Mouse (Mus musculus) cortical plate, adult 2 months (tissue): ENCODE results near the gene Cradd. TPM values are rescaled to one million over a fixed set of nuclear protein-coding genes. Genes with fewer than 3 reads are reported as not detected.

ENCODE experiments used
- H3K27ac ChIP-seq: fragments of 200-500 bp; 2 replicates; pipeline ENCODE4 v1.5.1; 2012; ENCODE audit warnings: low read length, control low read depth, inconsistent platforms; ENCODE audit not compliant: insufficient read depth
- H3K4me1 ChIP-seq: fragments of 200-500 bp; 2 replicates; pipeline ENCODE4 v1.6.1; 2011; ENCODE audit warnings: low read length; ENCODE audit not compliant: control insufficient read depth, insufficient read depth
- H3K4me3 ChIP-seq: fragments of 200-500 bp; 2 replicates; pipeline ENCODE4 v1.5.1; 2011; ENCODE audit warnings: mild to moderate bottlenecking, low read length, control low read depth; ENCODE audit not compliant: insufficient read depth
- CTCF ChIP-seq: fragments of 200-500 bp; IDR thresholded peaks from 2 replicates; pipeline ENCODE4 v1.5.1; 2011; ENCODE audit warnings: mild to moderate bottlenecking, control low read depth, low read length; ENCODE audit not compliant: insufficient read depth; ENCODE audit errors: extremely low read depth
- POLR2A ChIP-seq: fragments of 200-500 bp; IDR thresholded peaks from 2 replicates; pipeline ENCODE4 v1.6.1; 2011; ENCODE audit warnings: mild to moderate bottlenecking, low read length, control low read depth; ENCODE audit not compliant: insufficient read depth; ENCODE audit errors: extremely low read depth
- polyA plus RNA-seq: library from polyadenylated mRNA; depleted of rRNA; stranded (reverse); fragments of >200 nt; gene quantifications from 2 replicates; pipeline ENCODE4 v1.2.3, GENCODE M21; 2012

The Cradd gene
- polyA plus RNA-seq, 1 experiment, result 7.1 TPM

DNA sequence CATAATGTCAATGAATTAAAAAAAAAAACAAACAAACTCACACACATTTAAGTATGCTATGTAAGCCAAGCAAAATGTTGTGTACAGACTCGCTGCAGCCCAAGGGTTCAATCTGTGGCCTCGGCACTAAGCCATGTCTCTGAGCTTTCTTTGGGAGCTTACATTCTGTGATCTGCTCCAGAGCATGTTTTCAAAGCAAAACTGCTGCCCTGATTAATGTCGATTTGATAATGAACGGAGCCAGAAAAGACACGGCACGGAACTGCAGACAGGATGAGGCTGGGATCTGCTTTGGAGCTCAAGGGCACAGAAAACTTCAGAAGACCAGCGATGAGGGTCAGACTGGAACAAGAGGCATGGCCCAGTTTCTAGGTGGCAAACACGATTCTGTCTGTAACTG, 126.6 kb downstream of the Cradd start:
- Histone ChIP-seq H3K4me3 (no peak overlapping the region), H3K4me1 (no peaks in the 10 kb centered on the region; the same call in 1 of the 2 replicates), H3K27ac (no peak overlapping the region)
- TF ChIP-seq POLR2A, result no peak
- no peak for TF ChIP-seq CTCF

DNA sequence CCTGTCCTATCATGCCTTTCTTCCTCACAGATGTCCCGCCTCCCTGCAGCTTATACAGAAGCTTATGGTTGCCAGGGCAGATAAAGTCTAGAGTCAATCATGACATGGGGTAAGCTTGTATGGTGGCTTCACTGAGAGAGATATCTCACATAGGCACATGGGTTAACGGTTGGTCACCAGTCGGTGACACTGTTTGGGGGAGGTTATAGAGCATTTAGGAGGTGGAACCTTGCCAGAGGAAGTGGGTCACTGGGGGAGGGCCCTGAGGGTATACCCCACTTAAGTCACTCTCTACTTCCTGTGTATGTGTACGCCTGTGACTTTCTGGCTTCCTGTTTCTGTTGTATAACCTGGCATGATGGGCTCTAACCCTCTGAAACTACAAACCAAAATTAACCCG, 128.2 kb downstream of the Cradd start:
- TF ChIP-seq CTCF, result no peak
- TF ChIP-seq POLR2A, result no peak
- no peaks in the 10 kb centered on the region; the same call in 1 of the 2 replicates for H3K4me1 ChIP-seq
- no peak overlapping the region for H3K4me3 ChIP-seq
- no peak overlapping the region for H3K27ac ChIP-seq

DNA sequence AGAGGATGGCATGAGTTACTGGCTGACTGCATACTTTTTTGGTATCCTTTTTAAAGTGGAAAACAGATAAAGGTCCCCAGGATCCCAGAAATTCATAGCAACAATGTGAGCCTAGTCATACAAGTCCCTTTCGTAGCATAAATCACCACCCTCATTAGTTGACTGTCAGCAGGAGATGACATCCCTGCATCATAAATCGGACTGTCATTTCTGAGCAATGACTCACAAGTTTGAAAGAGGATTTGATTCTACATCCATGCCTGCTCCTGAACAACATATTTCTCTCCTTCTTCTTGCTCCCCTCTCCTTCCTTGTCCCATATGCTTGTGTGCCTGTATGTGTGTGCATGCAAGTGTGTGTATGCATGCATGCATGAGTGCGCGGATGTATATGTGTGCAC, 129.2 kb downstream of the Cradd start:
- no peak overlapping the region for H3K4me3 ChIP-seq
- TF ChIP-seq POLR2A, result no peak
- TF ChIP-seq CTCF, result no peak
- H3K4me1 ChIP-seq, result no peaks in the 10 kb centered on the region; the same call in 1 of the 2 replicates
- no peak overlapping the region for H3K27ac ChIP-seq

DNA sequence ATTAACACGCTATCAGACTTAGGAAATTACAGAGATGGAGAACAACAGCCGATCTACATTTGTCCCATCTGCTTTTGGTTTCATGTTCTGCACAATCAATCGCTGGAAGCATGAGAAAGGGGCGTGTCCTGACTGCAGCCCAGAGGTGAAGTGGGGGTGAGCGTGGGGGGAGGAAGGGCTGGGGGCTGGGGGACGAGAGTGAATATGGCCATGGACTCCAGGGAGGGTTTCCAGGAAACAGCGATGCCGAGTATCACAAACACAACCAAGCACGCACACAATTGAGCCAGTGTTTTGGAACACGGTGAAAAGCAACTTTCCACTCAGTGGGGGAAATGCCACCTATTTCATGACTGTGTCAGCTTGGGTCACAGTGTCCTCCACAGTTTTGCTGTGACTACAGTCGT, 130.1 kb downstream of the Cradd start:
- no peak overlapping the region; the same call in 1 of the 2 replicates for H3K4me3 ChIP-seq
- no peak overlapping the region for H3K27ac ChIP-seq
- no peak for TF ChIP-seq POLR2A
- H3K4me1 ChIP-seq, result no peaks in the 10 kb centered on the region; the same call in 1 of the 2 replicates

GRCm38 (mm10) chr10:95191881-95192280, 132.1 kb downstream of the Cradd start:
- H3K27ac ChIP-seq, result no peak overlapping the region
- TF ChIP-seq CTCF (no peak), POLR2A (no peak)

DNA sequence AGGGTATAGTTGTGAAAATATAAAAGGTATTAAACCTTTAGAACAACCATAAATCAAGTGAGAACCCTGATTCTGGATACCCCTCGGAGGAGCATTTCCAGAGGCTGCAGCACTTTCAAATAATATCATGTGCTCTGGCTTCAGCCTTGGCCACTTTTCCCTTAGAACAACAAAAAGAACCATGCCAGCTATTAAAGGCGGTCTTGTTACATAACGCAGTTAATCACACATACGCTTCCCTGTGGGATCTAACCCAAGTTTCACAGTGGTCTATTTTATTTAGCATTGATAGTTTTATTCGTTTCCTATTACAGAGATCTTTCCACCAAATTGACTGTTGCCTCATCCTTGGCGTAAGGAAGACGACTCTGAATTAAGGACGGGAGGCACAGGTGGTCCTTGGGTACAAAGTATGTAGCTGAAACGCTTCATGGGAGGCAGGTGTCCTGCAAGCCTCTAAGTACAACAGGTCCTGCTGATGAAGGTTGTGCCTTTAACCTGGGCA, 132.7 kb downstream of the Cradd start:
- Histone ChIP-seq H3K4me3 (no peak overlapping the region), H3K27ac (no peak overlapping the region), H3K4me1 (no peaks in the 10 kb centered on the region; the same call in 1 of the 2 replicates)
- TF ChIP-seq CTCF, result no peak
- TF ChIP-seq POLR2A, result no peak

More at GRCm38 (mm10) chr10:95191881-95192280, 132.1 kb downstream of the Cradd start:
- Histone ChIP-seq H3K4me3 (no peak overlapping the region), H3K4me1 (no peaks in the 10 kb centered on the region; the same call in 1 of the 2 replicates)

DNA sequence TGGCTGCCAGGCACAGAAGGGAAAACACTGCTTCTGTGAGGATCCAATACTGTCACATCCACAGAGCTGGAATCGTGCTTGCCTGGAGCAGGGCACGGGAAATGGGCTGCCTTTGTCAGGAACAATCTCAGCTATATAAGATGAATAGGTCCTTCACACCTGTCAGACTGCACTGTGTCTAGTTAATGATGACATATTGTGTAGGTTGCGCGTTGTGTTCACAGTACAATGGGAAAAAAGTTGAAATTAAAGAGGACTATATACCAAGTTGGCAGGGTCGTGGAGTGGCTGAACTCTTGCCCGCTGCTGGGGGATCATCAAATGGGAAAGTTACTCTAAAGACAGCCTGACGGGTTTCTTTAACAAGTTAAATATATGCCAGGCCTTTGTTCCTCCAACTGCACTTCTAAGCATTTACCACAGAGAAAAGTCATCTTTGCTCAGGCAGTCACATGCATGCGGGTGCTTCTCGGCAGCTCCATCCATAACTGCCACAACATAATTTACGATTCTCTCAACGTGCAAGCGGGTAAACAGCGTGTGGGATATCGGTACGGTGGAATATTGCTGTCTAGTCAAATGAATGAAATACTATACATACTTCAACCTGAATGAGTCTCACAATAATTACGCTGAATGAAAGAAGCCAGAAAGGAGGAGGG, 134.3 kb downstream of the Cradd start:
- Histone ChIP-seq H3K27ac (no peak overlapping the region), H3K4me1 (no peaks in the 10 kb centered on the region; the same call in 1 of the 2 replicates), H3K4me3 (no peak overlapping the region)
- TF ChIP-seq CTCF (no peak), POLR2A (no peak)

DNA sequence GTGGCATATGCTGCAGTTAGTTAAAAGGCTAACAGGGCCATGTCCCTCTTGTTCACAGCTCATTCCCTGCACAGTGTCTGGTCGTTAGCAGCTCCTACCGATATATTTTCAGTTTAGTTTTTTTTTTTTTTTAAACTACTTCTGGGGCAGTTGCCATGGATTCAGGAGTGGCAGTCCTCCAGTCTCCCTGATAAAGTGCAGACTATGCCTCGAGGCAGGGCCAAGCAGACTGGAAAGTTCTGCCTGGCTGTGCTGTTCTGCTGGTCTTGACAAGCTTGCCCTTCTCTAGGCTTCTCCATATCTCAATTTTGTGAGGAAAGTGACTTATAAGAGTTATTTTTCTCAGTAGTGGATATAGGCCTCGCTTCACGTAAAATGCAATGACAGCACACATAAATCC, 139.7 kb downstream of the Cradd start:
- Histone ChIP-seq H3K27ac (no peak overlapping the region), H3K4me3 (no peak overlapping the region), H3K4me1 (peaks cover 2% of the 10 kb centered on the region)
- TF ChIP-seq CTCF, result no peak
- no peak for TF ChIP-seq POLR2A

DNA sequence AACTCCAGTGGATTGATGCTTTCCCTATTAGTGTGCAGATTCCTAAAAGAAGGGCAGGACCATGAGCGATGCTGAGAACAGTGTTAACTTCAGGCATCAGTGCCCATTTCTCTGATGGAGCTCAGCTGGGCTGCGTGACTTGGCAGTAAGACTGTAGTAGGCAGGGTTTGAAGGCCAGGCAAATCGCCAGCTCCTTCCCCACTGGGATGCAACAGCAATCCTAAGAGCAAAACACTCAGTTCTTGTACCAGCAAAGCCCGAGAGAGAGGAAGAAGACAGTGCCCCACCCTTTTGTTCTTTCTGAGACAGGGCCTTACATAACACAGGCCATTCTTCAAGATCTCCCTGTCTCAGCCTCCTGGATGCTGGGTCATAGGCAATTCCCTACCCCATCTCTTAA, 140.9 kb downstream of the Cradd start:
- H3K27ac ChIP-seq, result no peak overlapping the region
- TF ChIP-seq CTCF, result no peak

GRCm38 (mm10) chr10:95182405-95182804, 141.5 kb downstream of the Cradd start:
- Histone ChIP-seq H3K4me1 (peaks cover 2% of the 10 kb centered on the region), H3K4me3 (no peak overlapping the region), H3K27ac (no peak overlapping the region)
- TF ChIP-seq CTCF (no peak), POLR2A (no peak)

More for the DNA sequence above, 140.9 kb downstream of the Cradd start:
- peaks cover 2% of the 10 kb centered on the region for H3K4me1 ChIP-seq
- no peak overlapping the region for H3K4me3 ChIP-seq
